Mouse (Mus musculus): ENCODE results near the gene Ndufv3.

Ndufv3 gene

GRCm38 (mm10) chr17:31519946-31520838 lies at the start of gene Ndufv3, which contains the start of gene Wdr4:
Gene Ndufv3, plus strand, starts transcription at chr17:31520115.
Gene Wdr4, minus strand, starts transcription at chr17:31519980.
- peak; percentile 100 for DNase-seq

- no peak for DNase-seq
These were observed 49.0 kb upstream of the Ndufv3 start for GRCm38 (mm10) chr17:31470766-31471418.

- no peak for DNase-seq
These were observed 45.5 kb upstream of the Ndufv3 start for GRCm38 (mm10) chr17:31474388-31474787.

- no peak for DNase-seq
These were observed 41.3 kb upstream of the Ndufv3 start for GRCm38 (mm10) chr17:31478606-31479005.

GRCm38 (mm10) chr17:31479108-31479844 lies 40.6 kb upstream of the Ndufv3 start:
- DNase-seq, result no peak

- no peak for DNase-seq
These were observed 33.2 kb upstream of the Ndufv3 start for GRCm38 (mm10) chr17:31486616-31487198.

GRCm38 (mm10) chr17:31487433-31488060 lies 32.4 kb upstream of the Ndufv3 start:
- DNase-seq, result no peak

- no peak for DNase-seq
These were observed 28.6 kb upstream of the Ndufv3 start for GRCm38 (mm10) chr17:31491355-31491754.

- peak; percentile 81 for DNase-seq
These were observed 27.5 kb upstream of the Ndufv3 start for GRCm38 (mm10) chr17:31492416-31492815.

GRCm38 (mm10) chr17:31494989-31495388 lies 24.9 kb upstream of the Ndufv3 start:
- no peak for DNase-seq

GRCm38 (mm10) chr17:31497726-31498125 lies 22.2 kb upstream of the Ndufv3 start:
- no peak for DNase-seq

- no peak for DNase-seq
These were observed 20.2 kb upstream of the Ndufv3 start for GRCm38 (mm10) chr17:31499725-31500124.

GRCm38 (mm10) chr17:31500416-31500815 lies 19.5 kb upstream of the Ndufv3 start:
- DNase-seq, result no peak

- DNase-seq, result no peak
These were observed 19.0 kb upstream of the Ndufv3 start for GRCm38 (mm10) chr17:31500908-31501307.

GRCm38 (mm10) chr17:31502261-31502927 lies 17.5 kb upstream of the Ndufv3 start:
- no peak for DNase-seq

GRCm38 (mm10) chr17:31503337-31503736 lies 16.6 kb upstream of the Ndufv3 start:
- no peak for DNase-seq

GRCm38 (mm10) chr17:31503936-31504335 lies 16.0 kb upstream of the Ndufv3 start:
- DNase-seq, result no peak

- no peak for DNase-seq
These were observed 14.9 kb upstream of the Ndufv3 start for GRCm38 (mm10) chr17:31505013-31505412.

GRCm38 (mm10) chr17:31506282-31506681 lies 13.6 kb upstream of the Ndufv3 start:
- DNase-seq, result no peak

- no peak for DNase-seq
These were observed 9.0 kb upstream of the Ndufv3 start for GRCm38 (mm10) chr17:31510944-31511343.

GRCm38 (mm10) chr17:31511792-31512495 lies 8.0 kb upstream of the Ndufv3 start:
- peak; percentile 91 for DNase-seq
